Mouse (Mus musculus) subcutaneous adipose tissue, adult 2 months (tissue): Measurements from ENCODE around the gene Olfr129. TPM values are rescaled to one million over a fixed set of nuclear protein-coding genes. Genes with fewer than 3 reads are reported as not detected.

Experiments used
- polyA plus RNA-seq: library from polyadenylated mRNA; depleted of rRNA; stranded (reverse); fragments of >200 nt; gene quantifications from 2 replicates; pipeline ENCODE4 v1.2.3, GENCODE M21; 2012; ENCODE audit warnings: low replicate concordance; rRNA removed

Olfr129 gene
- not detected in 2 replicates for polyA plus RNA-seq

GRCm38 (mm10) chr17:38059979-38060378 is at the start of gene Olfr129:
Gene Olfr129 (minus strand): TSS chr17:38060079.

GRCm38 (mm10) chr17:38088593-38088992 is 28.7 kb upstream of the Olfr129 start, which contains the start of gene Olfr131:
Gene Olfr131 (minus strand): TSS chr17:38088693.

GRCm38 (mm10) chr17:38063621-38064020 is 3.7 kb upstream of the Olfr129 start, which contains the start of gene Olfr130:
Gene Olfr130 (plus strand): TSS chr17:38063921.

Other genes with a start within 250 kb of the Olfr129 start
- not detected in 2 replicates for gene Olfr125, start 227.1 kb downstream of the Olfr129 start, polyA plus RNA-seq
- not detected in 2 replicates for gene Olfr126, start 212.6 kb downstream of the Olfr129 start, polyA plus RNA-seq
- gene Olfr127, start 159.6 kb downstream of the Olfr129 start, polyA plus RNA-seq, result not detected in 2 replicates
- gene Olfr128, start 139.5 kb downstream of the Olfr129 start, polyA plus RNA-seq, result not detected in 2 replicates
- not detected in 2 replicates for gene Olfr761, start 107.0 kb downstream of the Olfr129 start, polyA plus RNA-seq
- not detected in 2 replicates for gene Olfr130, start 3.8 kb upstream of the Olfr129 start, polyA plus RNA-seq
- not detected in 2 replicates for gene Olfr131, start 28.6 kb upstream of the Olfr129 start, polyA plus RNA-seq
- not detected in 2 replicates for gene Olfr132, start 74.4 kb upstream of the Olfr129 start, polyA plus RNA-seq
- not detected in 2 replicates for gene Olfr133, start 85.2 kb upstream of the Olfr129 start, polyA plus RNA-seq
- not detected in 2 replicates for gene Olfr134, start 111.3 kb upstream of the Olfr129 start, polyA plus RNA-seq
- gene Olfr135, start 144.3 kb upstream of the Olfr129 start, polyA plus RNA-seq, result not detected in 2 replicates
- gene Olfr138, start 201.0 kb upstream of the Olfr129 start, polyA plus RNA-seq, result not detected in 2 replicates
- not detected in 2 replicates for gene Olfr137, start 247.5 kb upstream of the Olfr129 start, polyA plus RNA-seq